Mouse (Mus musculus): ENCODE data around the gene Pafah1b1. TPM values are rescaled to one million over a fixed set of nuclear protein-coding genes. Genes with fewer than 3 reads are reported as not detected.

The Pafah1b1 gene
- total and polyA plus RNA-seq, 2 experiments from 2014 or later, result 82.6 to 181 TPM

DNA sequence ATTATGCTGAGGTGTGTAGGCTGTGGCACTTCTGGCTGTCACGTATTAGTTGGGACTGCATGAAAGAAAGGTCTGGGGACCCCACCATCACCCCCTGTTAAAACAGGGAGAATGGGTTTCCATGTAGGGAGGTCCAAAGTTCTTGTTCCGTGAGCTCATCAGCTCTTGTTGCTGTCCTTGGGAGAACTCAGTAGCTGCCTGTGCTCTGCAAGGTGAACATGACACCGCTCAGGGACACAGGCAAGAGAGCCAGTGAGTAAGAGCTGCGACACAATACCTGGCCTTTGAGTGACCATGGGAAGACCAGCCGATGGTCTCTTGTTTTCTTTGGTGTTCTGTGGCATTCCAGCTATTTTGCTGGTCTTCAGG, 58.2 kb downstream of the Pafah1b1 start:
- no peak overlapping the region for H3K4me3 ChIP-seq (ENCODE audit: low read length)
- no peak overlapping the region for H3K9ac ChIP-seq (replicated peaks; ENCODE audit: low read length)
- DNase-seq (ENCODE audit: low spot score) (no peak), ATAC-seq (no peak)
- no peak overlapping the region for H3K4me2 ChIP-seq (ENCODE audit: low read depth, low read length)
- no peaks in the 10 kb centered on the region for H3K27me3 ChIP-seq (ENCODE audit: insufficient read depth, low read length)
- H3K4me1 ChIP-seq (ENCODE audit: insufficient read depth, low read length), result no peaks in the 10 kb centered on the region
- H3K9me3 ChIP-seq (ENCODE audit: low read length), result no peaks in the 10 kb centered on the region
- no peak for TF ChIP-seq CTCF (IDR thresholded peaks at IDR 0.05; ENCODE audit: low read depth)
- no peak overlapping the region for H3K27ac ChIP-seq
- WGBS, result 93% methylated on average over 5 of the region's 5 CpGs
- peaks cover 84% of the 10 kb centered on the region for H3K36me3 ChIP-seq (ENCODE audit: insufficient read depth, low read length)

DNA sequence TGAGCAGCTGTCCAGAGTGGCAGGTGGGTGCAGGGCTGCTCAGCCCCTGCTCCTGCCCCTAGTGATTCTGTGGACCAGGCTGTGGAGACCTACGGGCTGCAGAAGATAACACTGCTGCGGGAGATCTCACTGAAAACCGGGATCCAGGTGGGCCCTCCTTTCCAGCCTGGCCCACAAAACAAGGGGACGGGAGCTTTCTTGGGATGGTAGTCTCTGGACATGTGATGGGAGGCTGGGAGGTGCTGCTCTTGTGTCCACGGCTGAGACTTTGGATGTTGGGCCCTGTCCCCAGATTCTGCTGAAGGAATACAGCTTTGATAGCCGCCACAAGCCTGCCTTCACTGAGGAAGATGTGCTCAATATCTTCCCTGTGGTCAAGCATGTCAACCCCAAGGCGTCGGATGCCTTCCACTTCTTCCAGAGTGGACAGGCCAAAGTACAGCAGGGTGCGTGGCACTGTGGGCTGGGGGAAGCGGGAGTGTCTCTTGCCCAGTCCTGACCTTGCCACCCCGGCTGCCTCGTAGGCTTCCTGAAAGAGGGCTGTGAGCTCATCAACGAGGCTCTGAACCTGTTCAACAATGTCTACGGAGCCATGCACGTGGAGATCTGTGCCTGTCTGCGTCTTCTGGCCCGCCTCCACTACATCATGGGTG, 58.7 kb downstream of the Pafah1b1 start:
- TF ChIP-seq CTCF (IDR thresholded peaks at IDR 0.05; ENCODE audit: low read depth), result no peak
- ATAC-seq (no peak), DNase-seq (ENCODE audit: low spot score) (no peak)
- H3K9me3 ChIP-seq (ENCODE audit: low read length), result no peaks in the 10 kb centered on the region
- no peak overlapping the region for H3K27ac ChIP-seq
- no peak overlapping the region for H3K4me2 ChIP-seq (ENCODE audit: low read depth, low read length)
- H3K27me3 ChIP-seq (ENCODE audit: insufficient read depth, low read length), result no peaks in the 10 kb centered on the region
- H3K9ac ChIP-seq (replicated peaks; ENCODE audit: low read length), result no peak overlapping the region
- no peaks in the 10 kb centered on the region for H3K4me1 ChIP-seq (ENCODE audit: insufficient read depth, low read length)
- 93% methylated on average over 17 of the region's 17 CpGs for WGBS
- H3K36me3 ChIP-seq (ENCODE audit: insufficient read depth, low read length), result peaks cover 87% of the 10 kb centered on the region
- H3K4me3 ChIP-seq (ENCODE audit: low read length), result no peak overlapping the region

DNA sequence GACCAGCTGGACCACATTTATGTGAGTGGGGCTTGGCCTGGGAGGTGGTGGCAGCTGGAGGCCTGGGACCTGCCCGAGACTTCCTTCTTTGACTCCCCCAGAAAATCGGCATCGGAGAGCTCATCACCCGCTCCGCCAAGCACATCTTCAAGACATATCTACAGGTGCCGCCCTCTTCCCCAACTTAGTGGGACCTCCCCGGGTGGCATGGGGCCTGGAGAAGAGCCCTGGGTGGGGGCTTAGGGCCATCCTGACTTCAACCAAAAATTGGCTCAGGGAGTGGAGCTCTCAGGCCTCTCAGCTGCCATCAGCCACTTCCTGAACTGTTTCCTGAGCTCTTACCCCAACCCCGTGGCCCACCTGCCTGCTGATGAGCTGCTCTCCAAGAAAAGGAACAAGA, 59.6 kb downstream of the Pafah1b1 start:
- H3K4me3 ChIP-seq (ENCODE audit: low read length), result no peak overlapping the region
- no peaks in the 10 kb centered on the region for H3K4me1 ChIP-seq (ENCODE audit: insufficient read depth, low read length)
- peaks cover 93% of the 10 kb centered on the region for H3K36me3 ChIP-seq (ENCODE audit: insufficient read depth, low read length)
- H3K27me3 ChIP-seq (ENCODE audit: insufficient read depth, low read length), result no peaks in the 10 kb centered on the region
- no peak overlapping the region for H3K27ac ChIP-seq
- no peaks in the 10 kb centered on the region for H3K9me3 ChIP-seq (ENCODE audit: low read length)
- DNase-seq (ENCODE audit: low spot score) (no peak), ATAC-seq (no peak)
- no peak overlapping the region for H3K9ac ChIP-seq (replicated peaks; ENCODE audit: low read length)
- TF ChIP-seq CTCF (IDR thresholded peaks at IDR 0.05; ENCODE audit: low read depth), result no peak
- 93% methylated on average over 8 of the region's 8 CpGs for WGBS
- no peak overlapping the region for H3K4me2 ChIP-seq (ENCODE audit: low read depth, low read length)

DNA sequence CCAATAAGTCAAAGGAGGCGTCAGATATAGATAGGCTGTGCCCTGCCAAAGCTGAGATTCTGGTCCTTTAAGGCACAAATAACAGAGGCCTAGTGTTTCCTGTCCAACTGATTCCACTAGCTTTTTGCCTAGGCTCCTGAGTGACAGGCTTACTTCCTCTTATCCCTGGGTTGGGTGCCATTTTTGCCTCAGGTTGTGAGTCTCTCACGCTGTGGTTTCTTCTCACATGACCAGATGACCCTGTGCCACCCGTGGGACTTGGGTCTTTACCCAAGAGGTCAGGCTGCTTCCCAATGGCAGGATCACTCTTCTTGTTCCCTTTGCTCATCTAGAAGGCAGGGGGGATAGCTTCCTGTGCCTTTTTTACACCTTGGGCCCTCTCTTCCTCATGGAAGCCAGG, 60.2 kb downstream of the Pafah1b1 start:
- H3K4me2 ChIP-seq (ENCODE audit: low read depth, low read length), result no peak overlapping the region
- ATAC-seq (no peak), DNase-seq (ENCODE audit: low spot score) (no peak)
- H3K27ac ChIP-seq, result no peak overlapping the region
- H3K36me3 ChIP-seq (ENCODE audit: insufficient read depth, low read length), result peaks cover 92% of the 10 kb centered on the region
- H3K9me3 ChIP-seq (ENCODE audit: low read length), result no peaks in the 10 kb centered on the region
- WGBS, result 89% methylated on average over 3 of the region's 3 CpGs
- TF ChIP-seq CTCF (IDR thresholded peaks at IDR 0.05; ENCODE audit: low read depth), result no peak
- no peaks in the 10 kb centered on the region for H3K4me1 ChIP-seq (ENCODE audit: insufficient read depth, low read length)
- no peaks in the 10 kb centered on the region for H3K27me3 ChIP-seq (ENCODE audit: insufficient read depth, low read length)
- H3K9ac ChIP-seq (replicated peaks; ENCODE audit: low read length), result no peak overlapping the region
- no peak overlapping the region for H3K4me3 ChIP-seq (ENCODE audit: low read length)

DNA sequence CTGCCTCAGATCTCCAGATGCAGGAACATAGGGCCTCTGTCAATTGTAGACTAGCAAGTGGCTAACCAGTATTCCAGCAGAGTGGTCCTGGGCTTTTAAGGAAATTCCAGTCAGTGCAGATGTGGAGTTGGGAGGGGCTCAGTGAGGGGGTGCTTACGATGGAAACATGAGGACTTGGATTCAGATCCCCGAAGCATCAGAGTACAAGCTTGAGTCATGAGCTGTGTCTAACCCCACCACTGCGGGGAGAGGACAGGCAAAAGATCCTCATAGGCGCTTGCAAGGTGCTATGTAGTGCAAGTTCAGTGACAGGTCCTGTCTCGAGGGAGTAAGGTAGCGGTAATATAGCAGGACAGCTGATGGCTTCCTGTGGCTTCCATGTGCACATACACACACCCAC, 62.2 kb downstream of the Pafah1b1 start:
- TF ChIP-seq CTCF (IDR thresholded peaks at IDR 0.05; ENCODE audit: low read depth), result no peak
- peaks cover 91% of the 10 kb centered on the region for H3K36me3 ChIP-seq (ENCODE audit: insufficient read depth, low read length)
- 88% methylated on average over 6 of the region's 6 CpGs for WGBS
- no peaks in the 10 kb centered on the region for H3K4me1 ChIP-seq (ENCODE audit: insufficient read depth, low read length)
- DNase-seq (ENCODE audit: low spot score) (no peak), ATAC-seq (no peak)
- no peak overlapping the region for H3K4me3 ChIP-seq (ENCODE audit: low read length)
- no peak overlapping the region for H3K4me2 ChIP-seq (ENCODE audit: low read depth, low read length)
- H3K9ac ChIP-seq (replicated peaks; ENCODE audit: low read length), result no peak overlapping the region
- H3K27ac ChIP-seq, result no peak overlapping the region
- no peaks in the 10 kb centered on the region for H3K27me3 ChIP-seq (ENCODE audit: insufficient read depth, low read length)
- no peaks in the 10 kb centered on the region for H3K9me3 ChIP-seq (ENCODE audit: low read length)

DNA sequence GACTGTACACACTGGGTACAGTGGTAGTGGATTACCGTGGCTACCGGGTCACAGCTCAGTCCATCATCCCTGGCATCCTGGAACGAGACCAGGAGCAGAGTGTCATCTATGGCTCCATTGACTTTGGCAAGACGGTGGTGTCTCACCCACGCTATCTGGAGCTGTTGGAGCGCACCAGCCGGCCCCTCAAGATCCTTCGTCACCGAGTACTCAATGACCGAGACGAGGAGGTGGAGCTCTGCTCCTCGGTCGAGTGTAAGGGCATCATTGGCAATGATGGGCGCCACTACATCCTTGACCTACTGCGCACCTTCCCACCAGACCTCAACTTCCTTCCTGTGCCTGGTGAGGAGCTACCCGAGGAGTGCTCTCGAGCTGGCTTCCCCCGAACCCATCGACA, 62.8 kb downstream of the Pafah1b1 start:
- no peak overlapping the region for H3K4me2 ChIP-seq (ENCODE audit: low read depth, low read length)
- no peak for ATAC-seq
- no peaks in the 10 kb centered on the region for H3K9me3 ChIP-seq (ENCODE audit: low read length)
- peaks cover 89% of the 10 kb centered on the region for H3K36me3 ChIP-seq (ENCODE audit: insufficient read depth, low read length)
- no peak overlapping the region for H3K9ac ChIP-seq (replicated peaks; ENCODE audit: low read length)
- H3K4me3 ChIP-seq (ENCODE audit: low read length), result no peak overlapping the region
- WGBS, result 96% methylated on average over 19 of the region's 19 CpGs
- H3K27me3 ChIP-seq (ENCODE audit: insufficient read depth, low read length), result no peaks in the 10 kb centered on the region
- TF ChIP-seq CTCF (IDR thresholded peaks at IDR 0.05; ENCODE audit: low read depth), result no peak
- no peak for DNase-seq (ENCODE audit: low spot score)
- no peaks in the 10 kb centered on the region for H3K4me1 ChIP-seq (ENCODE audit: insufficient read depth, low read length)
- no peak overlapping the region for H3K27ac ChIP-seq

DNA sequence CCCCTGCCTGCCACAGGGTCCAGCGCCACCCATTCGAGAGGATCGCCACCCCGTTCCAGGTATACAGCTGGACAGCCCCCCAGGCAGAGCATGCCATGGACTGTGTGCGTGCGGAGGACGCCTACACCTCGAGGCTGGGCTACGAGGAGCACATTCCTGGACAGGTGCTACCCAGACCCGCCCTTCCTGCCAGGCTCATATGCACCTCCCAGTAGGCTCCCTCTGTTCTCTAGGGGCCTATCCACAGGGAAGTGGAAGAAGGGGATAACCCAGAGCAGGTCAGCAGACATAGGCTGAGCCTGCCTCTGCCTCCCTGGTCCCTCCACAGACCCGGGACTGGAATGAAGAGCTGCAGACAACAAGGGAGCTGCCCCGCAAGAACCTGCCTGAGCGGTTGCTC, 64.1 kb downstream of the Pafah1b1 start:
- no peak for ATAC-seq
- TF ChIP-seq CTCF (IDR thresholded peaks at IDR 0.05; ENCODE audit: low read depth), result no peak
- 97% methylated on average over 13 of the region's 13 CpGs for WGBS

More for the DNA sequence above, 64.1 kb downstream of the Pafah1b1 start:
- Histone ChIP-seq H3K4me2 (ENCODE audit: low read depth, low read length) (no peak overlapping the region), H3K9ac (replicated peaks; ENCODE audit: low read length) (no peak overlapping the region), H3K36me3 (ENCODE audit: insufficient read depth, low read length) (peaks cover 79% of the 10 kb centered on the region), H3K4me3 (ENCODE audit: low read length) (no peak overlapping the region), H3K27ac (no peak overlapping the region), H3K4me1 (ENCODE audit: insufficient read depth, low read length) (no peaks in the 10 kb centered on the region), H3K27me3 (ENCODE audit: insufficient read depth, low read length) (no peaks in the 10 kb centered on the region), H3K9me3 (ENCODE audit: low read length) (no peaks in the 10 kb centered on the region)
- DNase-seq (ENCODE audit: low spot score), result no peak

All from hindbrain, postnatal 0 days (tissue).